Mouse (Mus musculus) central nervous system, embryonic 14 days (tissue): Measurements from ENCODE around the gene Bend5. TPM values are rescaled to one million over a fixed set of nuclear protein-coding genes. Genes with fewer than 3 reads are reported as not detected.

ENCODE experiments used
- polyA plus RNA-seq: library from polyadenylated mRNA; depleted of rRNA; stranded (reverse); fragments of >200 nt; gene quantifications from 2 replicates; pipeline ENCODE4 v1.2.3, GENCODE M21; 2012; rRNA removed

The Bend5 gene
- 52.1 and 52.3 TPM in 2 replicates for polyA plus RNA-seq

DNA sequence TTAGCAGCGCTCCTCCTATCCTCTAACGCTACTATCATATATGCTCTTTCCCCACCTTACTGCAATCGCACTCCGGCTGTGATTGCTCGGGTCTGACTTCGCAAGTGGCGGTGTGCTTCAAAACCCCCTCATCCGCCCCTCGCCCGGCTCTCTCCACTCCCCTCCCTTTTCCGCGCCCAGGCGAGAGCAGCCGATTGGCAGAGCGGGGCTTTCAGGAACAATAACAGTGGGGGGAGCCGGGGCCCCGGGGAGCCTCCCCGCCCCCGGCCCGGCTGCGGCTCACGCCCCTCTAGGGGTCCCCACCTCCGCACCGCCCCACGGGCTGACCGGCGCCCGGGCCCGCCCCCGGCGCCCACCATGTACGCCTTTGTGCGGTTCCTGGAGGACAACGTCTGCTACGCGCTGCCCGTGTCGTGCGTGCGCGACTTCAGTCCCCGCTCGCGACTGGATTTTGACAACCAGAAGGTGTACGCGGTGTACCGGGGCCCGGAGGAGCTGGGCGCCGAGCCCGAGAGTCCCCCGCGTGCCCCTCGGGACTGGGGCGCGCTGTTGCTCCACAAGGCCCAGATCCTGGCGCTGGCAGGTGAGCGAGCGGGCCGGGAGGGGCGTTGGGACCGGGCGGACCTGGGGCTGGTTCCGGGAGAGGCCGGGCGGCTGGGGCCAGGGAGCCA lies at the start of gene Bend5:
TSS of gene Bend5 (plus strand) at position 189 of the 671 bp plus-strand sequence.

